Mouse (Mus musculus): ENCODE results near the gene Ankrd9. TPM values are rescaled to one million over a fixed set of nuclear protein-coding genes. Genes with fewer than 3 reads are reported as not detected.

Gene Ankrd9
- total and polyA plus RNA-seq, 3 experiments = 13.8 to 26.0 TPM; not detected in 1

GRCm38 (mm10) chr12:111007134-111008103, 28.6 kb upstream of the Ankrd9 start (continued):
- TF ChIP-seq UBTF (IDR thresholded peaks at IDR 0.05; ENCODE audit: borderline replicate concordance, insufficient read depth, low read depth, low read length) (no peak), E2F4 (IDR thresholded peaks at IDR 0.05; ENCODE audit: borderline replicate concordance, low read depth, low read length) (no peak), RAD21 (IDR thresholded peaks at IDR 0.05; ENCODE audit: low read depth, low read length) (no peak), BHLHE40 (IDR thresholded peaks at IDR 0.05; ENCODE audit: borderline replicate concordance, low read depth, low read length) (0 out of 2 replicates have a peak, but pooled peaks have one; percentile 12), USF1 (IDR thresholded peaks at IDR 0.05; ENCODE audit: low read depth, low read length) (no peak), RCOR1 (IDR thresholded peaks at IDR 0.05; ENCODE audit: low read depth, low read length) (peak; percentile 34; the same call in 1 of the 2 replicates), NRF1 (IDR thresholded peaks at IDR 0.05; ENCODE audit: insufficient read depth, low read depth, low read length, poor library complexity, severe bottlenecking) (no peak), MXI1 (IDR thresholded peaks at IDR 0.05; ENCODE audit: low read depth, low read length) (no peak; the same call in 1 of the 2 replicates), TCF12 (IDR thresholded peaks at IDR 0.05; ENCODE audit: low read depth, low read length) (peak; percentile 87), ELF1 (IDR thresholded peaks at IDR 0.05; ENCODE audit: low read depth, low read length) (peak; percentile 85), HCFC1 (IDR thresholded peaks at IDR 0.05; ENCODE audit: low read depth, low read length) (peak; percentile 76), CHD2 (IDR thresholded peaks at IDR 0.05; ENCODE audit: low read length) (no peak), TAL1 (IDR thresholded peaks at IDR 0.05; ENCODE audit: low read length) (peak; percentile 57), GABPA (IDR thresholded peaks at IDR 0.05; ENCODE audit: low read depth, low read length) (no peak)

- Histone ChIP-seq H3K9me3 (replicated peaks; ENCODE audit: insufficient read depth, low read length) (no peaks in the 10 kb centered on the region), H3K9ac (ENCODE audit: control insufficient read depth, low read depth, low read length, poor library complexity, severe bottlenecking) (no peak overlapping the region), H3K79me2 (ENCODE audit: control insufficient read depth, insufficient read depth, low read length, poor library complexity) (no peaks in the 10 kb centered on the region), H3K4me3 (ENCODE audit: control insufficient read depth in 1 of 2, insufficient read depth in 1 of 2, low read depth in 2 of 2, low read length in 2 of 2) (no peak overlapping the region), H3K36me3 (ENCODE audit: control insufficient read depth in 1 of 2, insufficient read depth in 2 of 2, low read length in 2 of 2) (peaks cover 0 to 31% of the 10 kb centered on the region in 2 experiments; a peak in 2 of 4 replicates), H3K27ac (ENCODE audit: control insufficient read depth, low read depth, low read length) (no peak overlapping the region), H3K27me3 (ENCODE audit: control insufficient read depth in 1 of 2, insufficient read depth in 2 of 2, low read length in 2 of 2) (no peaks in the 10 kb centered on the region), H3K4me1 (ENCODE audit: control insufficient read depth in 1 of 2, insufficient read depth in 2 of 2, low read length in 2 of 2) (peaks cover 26 to 48% of the 10 kb centered on the region in 2 experiments)
- TF ChIP-seq SIN3A (IDR thresholded peaks at IDR 0.05; ENCODE audit: low read length) (no peak), BHLHE40 (IDR thresholded peaks at IDR 0.05; ENCODE audit: borderline replicate concordance, low read depth, low read length) (no peak), POLR2A (IDR thresholded peaks at IDR 0.05; ENCODE audit: control insufficient read depth in 1 of 2, insufficient read depth in 1 of 2, low read depth in 1 of 2, low read length in 2 of 2, poor library complexity in 1 of 2) (no peak), TCF12 (IDR thresholded peaks at IDR 0.05; ENCODE audit: low read depth, low read length) (no peak), CTCF (IDR thresholded peaks at IDR 0.05 in 2 of 3, conservative IDR thresholded peaks at IDR 0.05 in 1 of 3; ENCODE audit: control insufficient read depth in 1 of 3, insufficient read depth in 1 of 3, low read depth in 2 of 3, low read length in 3 of 3, poor library complexity in 1 of 3, severe bottlenecking in 1 of 3) (no peak), JUND (IDR thresholded peaks at IDR 0.05; ENCODE audit: low read depth, low read length) (no peak), ELF1 (IDR thresholded peaks at IDR 0.05; ENCODE audit: low read depth, low read length) (no peak), E2F4 (IDR thresholded peaks at IDR 0.05; ENCODE audit: borderline replicate concordance, low read depth, low read length) (no peak), MAX (IDR thresholded peaks at IDR 0.05; ENCODE audit: low read length) (no peak), UBTF (IDR thresholded peaks at IDR 0.05; ENCODE audit: borderline replicate concordance, insufficient read depth, low read depth, low read length) (no peak), HCFC1 (IDR thresholded peaks at IDR 0.05; ENCODE audit: low read depth, low read length) (no peak), EP300 (IDR thresholded peaks at IDR 0.05; ENCODE audit: low read depth in 1 of 2, low read length in 2 of 2) (no peak), ZKSCAN1 (IDR thresholded peaks at IDR 0.05; ENCODE audit: low read depth, low read length) (no peak), GABPA (IDR thresholded peaks at IDR 0.05; ENCODE audit: low read depth, low read length) (no peak), MYB (IDR thresholded peaks at IDR 0.05; ENCODE audit: low read depth, low read length) (no peak), MYC (IDR thresholded peaks at IDR 0.05; ENCODE audit: low read depth, low read length) (no peak), GATA1 (IDR thresholded peaks at IDR 0.05; ENCODE audit: low read depth, low read length) (no peak)
- no peak for DNase-seq (ENCODE audit: low read depth, low spot score)
These were observed 27.5 kb upstream of the Ankrd9 start for GRCm38 (mm10) chr12:111006339-111006738.
